Mouse (Mus musculus) CH12.LX (cell line): ENCODE data around the gene Igsf8.

Source experiments
- CTCF ChIP-seq, 2 experiments: IDR thresholded peaks in 1 of 2; conservative IDR thresholded peaks in 1 of 2; 2 replicates each; pipeline ENCODE4 v1.5.1; 2011 to 2012; ENCODE audit warnings: low read depth in 2 of 2, low read length in 2 of 2, improper control_type of control experiment in 1 of 2, inconsistent platforms in 1 of 2, mild to moderate bottlenecking in 1 of 2, moderate library complexity in 1 of 2
- HCFC1 ChIP-seq: IDR thresholded peaks from 2 replicates; pipeline ENCODE4 v1.6.1; 2012; ENCODE audit warnings: low read depth, mild to moderate bottlenecking, inconsistent platforms, low read length, improper control_type of control experiment
- IRF4 ChIP-seq: IDR thresholded peaks from 2 replicates; pipeline ENCODE4 v1.6.1; 2014; ENCODE audit warnings: low read depth, mild to moderate bottlenecking, inconsistent platforms, low read length, improper control_type of control experiment
- JUND ChIP-seq: conservative IDR thresholded peaks from 2 replicates; pipeline ENCODE4 v1.6.1; 2011; ENCODE audit warnings: low read depth, low read length, improper control_type of control experiment
- MEF2A ChIP-seq: IDR thresholded peaks from 2 replicates; pipeline ENCODE4 v1.6.1; 2014; ENCODE audit warnings: low read depth, mild to moderate bottlenecking, inconsistent platforms, low read length, improper control_type of control experiment, borderline replicate concordance
- NELFE ChIP-seq: IDR thresholded peaks from 2 replicates; pipeline ENCODE4 v1.6.1; 2011; ENCODE audit warnings: low read depth, low read length, improper control_type of control experiment
- POLR2A ChIP-seq: IDR thresholded peaks from 2 replicates; pipeline ENCODE4 v1.6.1; 2011; ENCODE audit warnings: low read depth, mild to moderate bottlenecking, improper control_type of control experiment, low read length
- RCOR1 ChIP-seq: conservative IDR thresholded peaks from 2 replicates; pipeline ENCODE4 v1.6.1; 2012; ENCODE audit warnings: low read depth, mild to moderate bottlenecking, inconsistent platforms, low read length, improper control_type of control experiment
- USF2 ChIP-seq: conservative IDR thresholded peaks from 2 replicates; pipeline ENCODE4 v1.6.1; 2011; ENCODE audit warnings: low read depth, low read length, improper control_type of control experiment
- ZC3H11A ChIP-seq: IDR thresholded peaks from 2 replicates; pipeline ENCODE4 v1.6.1; 2012; ENCODE audit warnings: low read depth, mild to moderate bottlenecking, inconsistent platforms, low read length, improper control_type of control experiment
- ZNF384 ChIP-seq: IDR thresholded peaks from 2 replicates; pipeline ENCODE4 v1.6.1; 2012; ENCODE audit warnings: low read depth, low read length, improper control_type of control experiment, inconsistent platforms

GRCm38 (mm10) chr1:172342729-172343128 lies 81.3 kb downstream of the Igsf8 start:
- TF ChIP-seq POLR2A: no peak
- no peak for TF ChIP-seq MEF2A
- no peak for TF ChIP-seq ZNF384
- no peak for TF ChIP-seq JUND
- TF ChIP-seq IRF4: no peak
- TF ChIP-seq CTCF (conservative IDR thresholded peaks at IDR 0.05 in 1 of 2, IDR thresholded peaks at IDR 0.05 in 1 of 2; ENCODE audit: low read depth in 2 of 2, low read length in 2 of 2): no peak
- no peak for TF ChIP-seq USF2
- no peak for TF ChIP-seq ZC3H11A
- no peak for TF ChIP-seq NELFE
- TF ChIP-seq HCFC1: no peak
- no peak for TF ChIP-seq RCOR1
